Mouse (Mus musculus) lung, adult 2 months (tissue): ENCODE results near the gene Psmb4. TPM values are rescaled to one million over a fixed set of nuclear protein-coding genes. Genes with fewer than 3 reads are reported as not detected.

Experiments
- DNase-seq: peaks from one replicate; pipeline ENCODE4 v3.0.0; 2022
- H3K4me1 ChIP-seq: fragments of 200-500 bp; 2 replicates; pipeline ENCODE4 v1.6.1; 2011; ENCODE audit warnings: low read length; ENCODE audit not compliant: control insufficient read depth, insufficient read depth
- H3K4me3 ChIP-seq: fragments of 200-500 bp; replicated peaks from 2 replicates; pipeline ENCODE3; 2011; ENCODE audit warnings: low read depth, mild to moderate bottlenecking, control low read depth, low read length; ENCODE audit errors: extremely low read depth
- CTCF ChIP-seq: fragments of 200-500 bp; IDR thresholded peaks from 2 replicates; pipeline ENCODE4 v1.5.1; 2011; ENCODE audit warnings: mild to moderate bottlenecking, low read length, control low read depth; ENCODE audit not compliant: insufficient read depth
- POLR2A ChIP-seq: fragments of 200-500 bp; IDR thresholded peaks from 2 replicates; pipeline ENCODE4 v1.6.1; 2011; ENCODE audit warnings: low read depth, mild to moderate bottlenecking, control low read depth, low read length, borderline replicate concordance; ENCODE audit errors: extremely low read depth
- WGBS: fragments of 180-500 bp; shearing (Covaris S2); methylation state at CpG from one replicate; pipeline ENCODE4 v1.1.7; 2018; 5-methylcytosine and 5-hydroxymethylcytosine counted together
- polyA plus RNA-seq: library from polyadenylated mRNA; depleted of rRNA; stranded (reverse); fragments of >200 nt; gene quantifications from 2 replicates; pipeline ENCODE4 v1.2.3, GENCODE M21; 2012; rRNA removed

Gene Psmb4
- polyA plus RNA-seq, 1 experiment = 210 TPM

DNA sequence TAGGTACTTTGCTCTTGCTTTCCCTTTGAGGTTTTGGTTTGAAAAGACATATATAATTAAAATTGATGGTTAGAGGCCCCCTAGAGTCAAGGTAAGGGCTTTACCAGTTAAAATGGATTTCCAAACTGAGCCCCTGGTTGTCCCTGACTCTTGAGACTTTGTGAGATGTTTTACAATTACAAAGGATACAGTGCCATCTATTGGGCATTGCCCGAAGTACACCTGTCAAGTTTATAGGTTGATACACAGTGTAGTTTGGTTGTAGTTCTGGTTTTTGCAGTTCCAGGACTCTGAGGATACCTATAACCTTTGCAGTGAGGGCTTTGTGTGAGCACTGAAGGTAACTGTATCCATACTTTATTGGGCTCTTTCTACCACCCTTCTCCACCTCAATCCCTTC is 37.4 kb downstream of the Psmb4 start:
- WGBS = 9% methylated on average over 1 of the region's 1 CpGs
- H3K4me1 ChIP-seq = peaks cover 9% of the 10 kb centered on the region
- H3K4me3 ChIP-seq = no peak overlapping the region
- DNase-seq = peak; percentile 62
- TF ChIP-seq CTCF (peak; percentile 15; the same call in 1 of the 2 replicates), POLR2A (no peak)

DNA sequence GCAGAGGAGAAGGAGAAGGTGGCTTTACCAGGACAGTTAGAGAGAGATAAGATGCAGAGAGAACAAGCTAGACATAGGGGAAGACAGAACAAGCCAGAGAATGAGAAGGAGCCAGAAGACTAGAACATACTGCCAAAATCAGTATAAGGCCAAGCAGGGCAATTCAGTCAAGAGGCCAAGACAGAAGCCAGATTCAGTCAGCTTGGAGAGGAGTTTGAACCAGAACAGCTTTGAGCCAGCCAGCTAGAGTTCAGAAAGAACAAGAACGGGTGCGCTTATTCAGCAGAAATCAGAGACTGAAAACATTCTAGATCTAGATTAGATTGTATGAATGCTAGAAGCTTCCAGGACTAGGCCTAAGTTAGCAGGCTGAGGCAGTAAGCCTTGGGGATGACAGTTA is 39.4 kb downstream of the Psmb4 start:
- 72% methylated on average over 2 of the region's 2 CpGs for WGBS
- no peak for TF ChIP-seq CTCF

DNA sequence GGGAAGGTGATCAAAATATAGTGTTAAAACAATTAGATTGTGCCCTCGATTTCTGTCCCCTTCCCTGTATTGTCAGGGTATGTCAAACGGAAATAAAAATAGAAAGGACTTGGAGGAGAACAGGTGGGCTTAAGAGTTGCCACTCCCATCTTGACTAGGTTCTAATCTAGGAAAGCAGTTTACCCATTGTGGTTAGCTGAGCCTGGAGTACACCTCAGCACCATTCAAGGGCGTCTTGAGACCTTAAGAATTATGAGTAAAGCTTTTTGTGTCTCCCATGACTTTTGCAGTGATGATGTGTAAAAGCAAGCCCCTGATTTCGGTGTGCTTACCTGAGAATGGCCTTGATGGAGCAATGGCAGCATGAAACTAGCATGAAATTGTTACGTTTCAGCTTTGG is 47.7 kb downstream of the Psmb4 start:
- 50% methylated on average over 5 of the region's 5 CpGs for WGBS
- H3K4me3 ChIP-seq = no peak overlapping the region
- DNase-seq = no peak
- TF ChIP-seq POLR2A (no peak), CTCF (no peak)
- peaks cover 10% of the 10 kb centered on the region for H3K4me1 ChIP-seq

More for the DNA sequence above, 39.4 kb downstream of the Psmb4 start:
- Histone ChIP-seq H3K4me1 (peaks cover 9% of the 10 kb centered on the region), H3K4me3 (no peak overlapping the region)
- no peak for DNase-seq

GRCm38 (mm10) chr3:94838631-94839030 is 48.1 kb downstream of the Psmb4 start:
- no peak for TF ChIP-seq POLR2A
- no peak for TF ChIP-seq CTCF
- Histone ChIP-seq H3K4me3 (peak overlapping the region; percentile 85), H3K4me1 (peaks cover 10% of the 10 kb centered on the region)
- no peak for DNase-seq
- WGBS = 5% methylated on average over 9 of the region's 9 CpGs

- TF ChIP-seq POLR2A (peak; percentile 70; the same call in 1 of the 2 replicates), CTCF (no peak)
- 2% methylated on average over 56 of the region's 62 CpGs for WGBS
- Histone ChIP-seq H3K4me3 (peak overlapping the region; percentile 85), H3K4me1 (peaks cover 10% of the 10 kb centered on the region)
- DNase-seq = peak; percentile 66
Measured at GRCm38 (mm10) chr3:94837959-94838496, 48.7 kb downstream of the Psmb4 start.

GRCm38 (mm10) chr3:94837183-94837890 is 49.4 kb downstream of the Psmb4 start, which contains the start of gene Pogz:
Gene Pogz, plus strand, starts transcription at chr3:94837567.
- DNase-seq = peak; percentile 95
- Histone ChIP-seq H3K4me1 (peaks cover 10% of the 10 kb centered on the region), H3K4me3 (peak within 1 kb of the TSS; percentile 85)
- WGBS = under 1% methylated on average over 54 of the region's 57 CpGs
- TF ChIP-seq POLR2A (peak; percentile 50; the same call in 1 of the 2 replicates), CTCF (no peak)

DNA sequence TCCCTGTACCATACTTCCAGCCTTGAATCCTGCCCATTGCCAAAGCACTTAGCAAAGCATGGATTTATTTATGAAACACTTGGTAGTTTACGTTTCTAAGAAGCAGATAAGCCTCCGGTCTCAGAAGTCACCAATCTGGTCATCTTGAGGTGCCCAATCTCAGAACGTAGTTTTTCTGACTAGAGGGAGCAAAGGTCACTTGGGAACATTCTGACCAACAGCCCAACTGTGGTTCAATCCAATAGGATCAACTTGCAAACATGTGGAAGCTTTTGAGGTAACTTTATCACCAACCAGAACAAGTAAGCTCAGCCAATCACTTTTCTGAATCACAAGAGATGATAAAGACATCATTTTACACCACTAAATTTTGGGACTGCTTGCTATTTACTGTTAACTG is 51.4 kb downstream of the Psmb4 start:
- no peak for TF ChIP-seq POLR2A
- no peak for TF ChIP-seq CTCF
- Histone ChIP-seq H3K4me1 (peaks cover 10% of the 10 kb centered on the region), H3K4me3 (no peak overlapping the region)
- DNase-seq = no peak
- 35% methylated on average over 3 of the region's 3 CpGs for WGBS

Other genes starting within 250 kb of the Psmb4 start
- gene Gm10972, start 243.8 kb downstream of the Psmb4 start, polyA plus RNA-seq = not detected in 2 replicates
- gene Tuft1, start 228.1 kb downstream of the Psmb4 start, polyA plus RNA-seq = 12.8 and 22.1 TPM in 2 replicates
- gene Selenbp2, start 193.4 kb downstream of the Psmb4 start, polyA plus RNA-seq = 7.2 and 16.1 TPM in 2 replicates
- gene Cgn, start 100.5 kb downstream of the Psmb4 start, polyA plus RNA-seq = 18.8 and 27.8 TPM in 2 replicates
- 26.1 and 28.1 TPM in 2 replicates for gene Pogz, start 49.4 kb downstream of the Psmb4 start, polyA plus RNA-seq
- gene Selenbp1, start 46.1 kb upstream of the Psmb4 start, polyA plus RNA-seq = 865 and 921 TPM in 2 replicates
- 10.5 and 14.6 TPM in 2 replicates for gene Rfx5, start 67.1 kb upstream of the Psmb4 start, polyA plus RNA-seq
- 33.8 and 38.1 TPM in 2 replicates for gene Pi4kb, start 87.8 kb upstream of the Psmb4 start, polyA plus RNA-seq
- gene Zfp687, start 128.5 kb upstream of the Psmb4 start, polyA plus RNA-seq = 19.2 and 20.6 TPM in 2 replicates
- gene Psmd4, start 155.7 kb upstream of the Psmb4 start, polyA plus RNA-seq = 97.3 and 127 TPM in 2 replicates
- gene Pip5k1a, start 220.0 kb upstream of the Psmb4 start, polyA plus RNA-seq = 14.6 and 20.4 TPM in 2 replicates
- 55.3 and 62.2 TPM in 2 replicates for gene Vps72, start 224.1 kb upstream of the Psmb4 start, polyA plus RNA-seq
- 1.5 and 3.5 TPM in 2 replicates for gene Tmod4, start 237.5 kb upstream of the Psmb4 start, polyA plus RNA-seq
- 30.1 and 43.7 TPM in 2 replicates for gene Scnm1, start 247.1 kb upstream of the Psmb4 start, polyA plus RNA-seq
- gene Lysmd1, start 247.1 kb upstream of the Psmb4 start, polyA plus RNA-seq = 4.5 and 7.8 TPM in 2 replicates